15 mouse cellular contexts compared by ENCODE assay signal in the genomic region with DNA sequence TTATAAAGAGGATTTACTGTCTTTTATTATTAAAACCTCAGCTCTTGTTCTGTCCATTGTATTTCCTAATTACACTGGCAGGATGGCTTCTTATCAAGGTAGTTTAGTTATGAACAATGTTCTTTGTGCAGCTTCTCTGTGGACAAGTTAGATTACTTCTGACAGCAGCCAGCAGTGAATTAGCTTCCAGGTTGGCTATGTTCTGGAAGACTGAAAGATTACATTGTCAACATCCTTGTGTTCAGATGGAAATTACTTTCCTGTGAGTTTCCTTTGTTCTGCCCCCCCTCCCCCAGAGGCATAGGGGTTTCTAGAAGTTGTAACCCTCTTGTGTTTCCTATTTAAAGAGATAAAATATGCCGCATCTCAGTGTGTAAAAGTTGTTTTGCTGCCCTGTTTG.
"Had no signal": no experiment of that assay in that cellular context is flagged by ENCODE, and none has a peak within 500 bp of the region (broad histone marks: within the 10 kb centered on the region; RNA-seq: fewer than 3 reads in every experiment).

No protein-coding gene starts in this region.

- ATAC-seq: inflammation-experienced regulatory T-cells, adult 6 months; intestine, embryonic 16.5 days; midbrain, embryonic 13.5 days had no signal

- H3K36me3 ChIP-seq: limb, embryonic 10.5 days; limb, embryonic 13.5 days; liver, embryonic 13.5 days; lung, embryonic 15.5 days; midbrain, embryonic 13.5 days had no signal

- H3K4me2 ChIP-seq: limb, embryonic 13.5 days; liver, embryonic 13.5 days; lung, embryonic 15.5 days; midbrain, embryonic 13.5 days had no signal

- DNase-seq: kidney, adult 2 months; kidney, postnatal 25 days; layer of hippocampus, adult 9-11 months; liver; liver, embryonic 13.5 days; thymus, adult 18-20 months; thymus, postnatal 36 days had no signal

- H3K9ac ChIP-seq: limb, embryonic 13.5 days; liver, embryonic 13.5 days; lung, embryonic 15.5 days; midbrain, embryonic 13.5 days had no signal

- H3K27ac ChIP-seq: kidney, postnatal 0 days; layer of hippocampus, adult 2 months; limb, embryonic 10.5 days; limb, embryonic 13.5 days; liver, embryonic 13.5 days; lung, embryonic 15.5 days; midbrain, embryonic 13.5 days had no signal

- H3K4me1 ChIP-seq: limb, embryonic 10.5 days; limb, embryonic 13.5 days; liver, embryonic 13.5 days; lung, embryonic 15.5 days; midbrain, embryonic 13.5 days had no signal

- H3K4me3 ChIP-seq: layer of hippocampus, adult 2 months; limb, embryonic 10.5 days; limb, embryonic 13.5 days; liver, embryonic 13.5 days; lung, embryonic 15.5 days; midbrain, embryonic 13.5 days had no signal

- H3K9me3 ChIP-seq: limb, embryonic 10.5 days; limb, embryonic 13.5 days; liver, embryonic 13.5 days; lung, embryonic 15.5 days; midbrain, embryonic 13.5 days had no signal

- H3K27me3 ChIP-seq: limb, embryonic 13.5 days; liver, embryonic 13.5 days; lung, embryonic 15.5 days; midbrain, embryonic 13.5 days had no signal
